Mouse (Mus musculus) testis, adult 2 months (tissue): Measurements from ENCODE around the gene Cacng6. TPM values are rescaled to one million over a fixed set of nuclear protein-coding genes. Genes with fewer than 3 reads are reported as not detected.
A peak's percentile ranks its signal among the peaks of the same experiment; 100 is the strongest.

Experiments used
- H3K27ac ChIP-seq: fragments of 200-500 bp; 2 replicates; pipeline ENCODE4 v1.5.1; 2012; ENCODE audit warnings: low read depth, low read length; ENCODE audit not compliant: control insufficient read depth, insufficient read depth
- H3K27me3 ChIP-seq: fragments of 200-500 bp; 2 replicates; pipeline ENCODE4 v1.6.1; 2012; ENCODE audit warnings: mild to moderate bottlenecking, low read length, moderate library complexity; ENCODE audit not compliant: control insufficient read depth, insufficient read depth
- H3K36me3 ChIP-seq: fragments of 200-500 bp; 2 replicates; pipeline ENCODE4 v1.6.1; 2012; ENCODE audit warnings: mild to moderate bottlenecking, low read length; ENCODE audit not compliant: control insufficient read depth, insufficient read depth
- H3K4me1 ChIP-seq: fragments of 200-500 bp; 2 replicates; pipeline ENCODE4 v1.6.1; 2012; ENCODE audit warnings: low read length; ENCODE audit not compliant: control insufficient read depth, insufficient read depth
- H3K4me3 ChIP-seq: fragments of 200-500 bp; 2 replicates; pipeline ENCODE4 v1.5.1; 2012; ENCODE audit warnings: low read depth, mild to moderate bottlenecking, low read length, moderate library complexity, mixed read lengths; ENCODE audit not compliant: control insufficient read depth
- CTCF ChIP-seq: fragments of 200-500 bp; IDR thresholded peaks from 2 replicates; pipeline ENCODE4 v1.5.1; 2012; ENCODE audit warnings: low read depth, mild to moderate bottlenecking, inconsistent platforms, low read length, moderate library complexity; ENCODE audit not compliant: control insufficient read depth, insufficient read depth, insufficient replicate concordance
- POLR2A ChIP-seq: fragments of 200-500 bp; IDR thresholded peaks from 2 replicates; pipeline ENCODE4 v1.6.1; 2012; ENCODE audit warnings: low read depth, mild to moderate bottlenecking, inconsistent platforms, low read length, moderate library complexity; ENCODE audit not compliant: control insufficient read depth
- polyA plus RNA-seq: library from polyadenylated mRNA; depleted of rRNA; stranded (reverse); fragments of >200 nt; gene quantifications from 2 replicates; pipeline ENCODE4 v1.2.3, GENCODE M21; 2012

Cacng6 gene
- polyA plus RNA-seq, 1 experiment: 0.05 TPM

GRCm38 (mm10) chr7:3399937-3400336 is 24.1 kb upstream of the Cacng6 start:
- H3K27me3 ChIP-seq: no peaks in the 10 kb centered on the region
- 0 out of 2 replicates have a peak, but pooled peaks cover 2% of the 10 kb centered on the region for H3K4me1 ChIP-seq
- TF ChIP-seq CTCF (no peak), POLR2A (no peak)
- no peak overlapping the region for H3K4me3 ChIP-seq
- H3K36me3 ChIP-seq: no peaks in the 10 kb centered on the region
- no peak overlapping the region for H3K27ac ChIP-seq

- H3K27me3 ChIP-seq: no peaks in the 10 kb centered on the region
- peaks cover 13% of the 10 kb centered on the region for H3K4me1 ChIP-seq
These were observed 14.1 kb upstream of the Cacng6 start for GRCm38 (mm10) chr7:3409729-3410520.

GRCm38 (mm10) chr7:3411160-3411941 is 12.6 kb upstream of the Cacng6 start:
- Histone ChIP-seq H3K36me3 (no peaks in the 10 kb centered on the region), H3K4me3 (peak overlapping the region; percentile 71), H3K27me3 (no peaks in the 10 kb centered on the region), H3K4me1 (peaks cover 18% of the 10 kb centered on the region), H3K27ac (no peak overlapping the region)
- no peak; the same call in 1 of the 2 replicates for TF ChIP-seq POLR2A
- no peak for TF ChIP-seq CTCF

More at GRCm38 (mm10) chr7:3409729-3410520, 14.1 kb upstream of the Cacng6 start:
- Histone ChIP-seq H3K4me3 (no peak overlapping the region), H3K36me3 (no peaks in the 10 kb centered on the region), H3K27ac (no peak overlapping the region)
- TF ChIP-seq CTCF (no peak), POLR2A (no peak)

- Histone ChIP-seq H3K4me3 (peak overlapping the region; percentile 71), H3K27ac (no peak overlapping the region), H3K27me3 (no peaks in the 10 kb centered on the region), H3K36me3 (no peaks in the 10 kb centered on the region), H3K4me1 (peaks cover 18% of the 10 kb centered on the region)
- no peak for TF ChIP-seq POLR2A
- TF ChIP-seq CTCF: no peak
These were observed 12.0 kb upstream of the Cacng6 start for GRCm38 (mm10) chr7:3412036-3412435.

- peaks cover 18% of the 10 kb centered on the region for H3K4me1 ChIP-seq
- no peak overlapping the region for H3K27ac ChIP-seq
- TF ChIP-seq POLR2A (no peak), CTCF (no peak)
- peak overlapping the region; percentile 79 for H3K4me3 ChIP-seq
- no peaks in the 10 kb centered on the region for H3K27me3 ChIP-seq
- H3K36me3 ChIP-seq: no peaks in the 10 kb centered on the region
These were observed 9.1 kb upstream of the Cacng6 start for GRCm38 (mm10) chr7:3414888-3415287.

GRCm38 (mm10) chr7:3415378-3415777 is 8.6 kb upstream of the Cacng6 start:
- Histone ChIP-seq H3K27ac (no peak overlapping the region), H3K4me1 (peaks cover 18% of the 10 kb centered on the region), H3K36me3 (no peaks in the 10 kb centered on the region), H3K4me3 (peak overlapping the region; percentile 71), H3K27me3 (no peaks in the 10 kb centered on the region)
- TF ChIP-seq POLR2A (no peak), CTCF (no peak)

GRCm38 (mm10) chr7:3419941-3420340 is 4.1 kb upstream of the Cacng6 start:
- H3K27ac ChIP-seq: no peak overlapping the region
- no peaks in the 10 kb centered on the region for H3K36me3 ChIP-seq
- no peak overlapping the region for H3K4me3 ChIP-seq
- TF ChIP-seq CTCF: no peak
- TF ChIP-seq POLR2A: no peak
- peaks cover 17% of the 10 kb centered on the region for H3K4me1 ChIP-seq
- H3K27me3 ChIP-seq: no peaks in the 10 kb centered on the region
